Mouse (Mus musculus) liver, embryonic 12.5 days (tissue): Measurements from ENCODE around the gene Sgms2. TPM values are rescaled to one million over a fixed set of nuclear protein-coding genes. Genes with fewer than 3 reads are reported as not detected.
A peak's percentile ranks its signal among the peaks of the same experiment; 100 is the strongest.

Source experiments
- ATAC-seq: fragments of 200-750 bp; cut with Nextera tagmentation; 2 replicates; pipeline ENCODE4 v1.8.0; 2017; ENCODE audit warnings: moderate number of reproducible peaks, mild to moderate bottlenecking, moderate library complexity
- H3K27ac ChIP-seq: fragments of 300-500 bp; sonication (generic); 2 replicates; pipeline ENCODE4 v1.5.1; 2016; ENCODE audit warnings: mild to moderate bottlenecking
- H3K27me3 ChIP-seq: fragments of 300-500 bp; sonication (generic); replicated peaks from 2 replicates; pipeline ENCODE4 v1.6.1; 2016; ENCODE audit warnings: mild to moderate bottlenecking, moderate library complexity
- H3K36me3 ChIP-seq: fragments of 300-500 bp; sonication (generic); 2 replicates; pipeline ENCODE4 v1.6.1; 2016; ENCODE audit warnings: mild to moderate bottlenecking, moderate library complexity
- H3K4me1 ChIP-seq: fragments of 300-500 bp; sonication (generic); 2 replicates; pipeline ENCODE4 v1.6.1; 2016
- H3K4me2 ChIP-seq: fragments of 300-500 bp; sonication (generic); 2 replicates; pipeline ENCODE4 v1.6.1; 2016; ENCODE audit warnings: mild to moderate bottlenecking, moderate library complexity
- H3K4me3 ChIP-seq: fragments of 300-500 bp; sonication (generic); 2 replicates; pipeline ENCODE4 v1.5.1; 2016; ENCODE audit warnings: mild to moderate bottlenecking, moderate library complexity
- H3K9ac ChIP-seq: fragments of 300-500 bp; sonication (generic); 2 replicates; pipeline ENCODE4 v1.6.1; 2016; ENCODE audit warnings: mild to moderate bottlenecking, moderate library complexity
- H3K9me3 ChIP-seq: fragments of 300-500 bp; sonication (generic); replicated peaks from 2 replicates; pipeline ENCODE4 v1.6.1; 2016; ENCODE audit warnings: mild to moderate bottlenecking, moderate library complexity
- WGBS: fragments of 180-500 bp; shearing (Covaris S2); methylation state at CpG from one replicate; pipeline ENCODE4 v1.1.7; 2016; ENCODE audit not compliant: insufficient replicate concordance; 5-methylcytosine and 5-hydroxymethylcytosine counted together
- polyA plus RNA-seq: library from polyadenylated mRNA; unstranded; fragments of >200 nt; fragmentation: Nextera tagmentation; extraction: Ambion mirVana; gene quantifications from 2 replicates; pipeline ENCODE4 v1.2.1, GENCODE M21; 2016

Sgms2 gene
- polyA plus RNA-seq, 1 experiment from 2014 or later = 2.0 TPM

DNA sequence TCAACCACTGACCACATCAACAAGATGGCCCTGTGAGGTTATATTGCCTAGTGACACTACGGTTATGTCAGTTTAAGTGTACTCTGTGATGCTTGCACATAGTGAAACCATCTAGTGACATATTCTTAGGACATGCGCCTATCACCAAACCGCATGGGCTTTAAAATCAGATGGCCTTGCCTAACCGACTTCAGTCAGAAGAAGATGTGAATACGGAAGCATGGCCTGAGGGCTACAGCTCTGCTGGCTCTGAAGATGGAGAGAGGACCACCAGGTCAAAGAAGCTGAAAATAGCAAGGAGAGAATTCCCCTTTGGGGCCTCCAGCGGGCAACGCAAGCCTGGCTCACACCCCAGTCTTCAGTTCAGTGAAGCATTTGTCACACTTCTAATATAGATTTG lies 194.3 kb downstream of the Sgms2 start:
- no peaks in the 10 kb centered on the region for H3K27me3 ChIP-seq
- no peak overlapping the region for H3K27ac ChIP-seq
- no peak overlapping the region for H3K4me3 ChIP-seq
- H3K4me2 ChIP-seq = no peak overlapping the region
- ATAC-seq = no peak
- no peak overlapping the region for H3K9ac ChIP-seq
- 86% methylated on average over 7 of the region's 7 CpGs for WGBS
- H3K4me1 ChIP-seq = no peaks in the 10 kb centered on the region
- no peaks in the 10 kb centered on the region for H3K9me3 ChIP-seq
- no peaks in the 10 kb centered on the region for H3K36me3 ChIP-seq

DNA sequence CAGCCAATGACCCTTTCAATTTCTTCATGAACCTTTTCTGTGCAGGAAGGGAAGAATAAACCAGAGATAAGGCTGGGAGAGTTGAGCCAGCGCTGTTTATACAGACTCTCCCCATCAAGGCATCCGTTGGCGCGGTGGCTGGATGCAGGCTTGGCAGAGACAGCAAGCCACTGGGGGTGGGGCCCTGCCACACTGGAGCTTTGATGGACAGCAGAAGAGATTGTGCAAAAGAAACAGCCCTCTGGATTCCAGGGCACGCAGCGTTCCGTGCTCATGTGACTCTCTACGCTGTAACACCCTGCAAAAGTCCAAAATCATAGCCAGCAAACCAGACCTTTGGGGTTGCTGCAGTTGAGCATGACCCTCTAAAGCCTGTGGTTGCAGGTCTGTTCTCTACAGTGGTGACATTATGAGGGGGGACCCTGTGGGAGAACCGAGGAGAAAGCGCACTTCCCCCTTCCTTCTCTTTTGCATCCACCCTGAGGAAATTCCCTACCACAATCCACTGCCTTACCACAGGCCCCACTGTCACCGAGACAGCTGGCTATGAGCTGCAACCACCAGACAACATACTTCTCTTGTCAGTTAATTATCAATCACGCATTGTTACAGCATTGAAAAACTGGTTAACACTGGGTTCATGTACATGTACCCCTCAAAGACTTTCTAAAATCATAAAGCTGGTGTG lies 195.6 kb downstream of the Sgms2 start:
- H3K27ac ChIP-seq = no peak overlapping the region
- ATAC-seq = no peak
- no peaks in the 10 kb centered on the region for H3K9me3 ChIP-seq
- no peaks in the 10 kb centered on the region for H3K27me3 ChIP-seq
- H3K4me3 ChIP-seq = no peak overlapping the region
- 64% methylated on average over 12 of the region's 12 CpGs for WGBS
- H3K4me1 ChIP-seq = no peaks in the 10 kb centered on the region
- no peak overlapping the region for H3K9ac ChIP-seq
- H3K36me3 ChIP-seq = no peaks in the 10 kb centered on the region
- H3K4me2 ChIP-seq = no peak overlapping the region

DNA sequence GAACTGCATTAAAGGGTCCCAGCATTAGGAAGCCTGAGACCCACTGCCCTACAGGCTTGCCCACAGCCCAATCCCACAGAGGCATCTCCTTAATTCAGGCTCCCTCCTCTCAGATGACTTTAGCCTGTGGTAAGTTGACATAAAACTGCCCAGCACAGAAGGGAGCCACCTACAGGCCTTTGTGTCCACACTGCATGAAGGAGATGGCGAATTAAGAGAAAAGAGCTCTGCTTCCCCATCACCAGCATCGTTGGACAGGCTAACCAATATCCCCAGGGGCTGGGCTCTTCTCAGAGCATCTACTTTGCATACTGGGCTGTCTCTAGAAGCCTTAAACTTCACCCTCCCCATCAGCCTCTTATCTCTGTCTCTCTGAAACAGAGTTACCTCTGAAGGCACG lies 196.7 kb downstream of the Sgms2 start:
- no peak overlapping the region for H3K9ac ChIP-seq
- H3K9me3 ChIP-seq = no peaks in the 10 kb centered on the region
- no peaks in the 10 kb centered on the region for H3K27me3 ChIP-seq
- no peak for ATAC-seq
- H3K36me3 ChIP-seq = no peaks in the 10 kb centered on the region
- H3K4me3 ChIP-seq = no peak overlapping the region
- H3K4me1 ChIP-seq = no peaks in the 10 kb centered on the region
- 42% methylated on average over 3 of the region's 3 CpGs for WGBS
- H3K4me2 ChIP-seq = no peak overlapping the region
- no peak overlapping the region for H3K27ac ChIP-seq

DNA sequence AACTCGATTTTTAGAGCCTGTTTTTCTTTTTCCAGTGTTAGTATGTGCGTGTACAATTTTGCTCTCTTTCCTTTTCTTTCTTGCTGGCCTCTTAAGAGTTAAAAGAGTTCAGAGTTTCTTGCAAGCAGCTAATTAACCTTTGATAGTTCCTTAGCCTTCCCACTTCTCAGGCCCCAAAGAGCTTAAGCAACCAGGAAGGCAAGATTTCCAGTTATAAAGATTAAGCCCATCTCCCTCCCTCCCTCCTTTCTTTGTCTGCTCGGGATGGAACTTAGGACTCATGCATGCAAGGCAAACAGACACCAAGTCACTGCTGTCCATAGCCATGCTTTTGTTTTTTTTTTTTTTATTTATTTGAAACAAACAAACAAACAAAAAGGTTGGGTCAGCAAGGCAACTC lies 198.3 kb downstream of the Sgms2 start:
- no peak overlapping the region for H3K4me3 ChIP-seq
- H3K27ac ChIP-seq = no peak overlapping the region
- WGBS = 56% methylated on average over 3 of the region's 3 CpGs
- no peak overlapping the region for H3K9ac ChIP-seq
- H3K4me2 ChIP-seq = no peak overlapping the region
- no peaks in the 10 kb centered on the region for H3K4me1 ChIP-seq
- no peaks in the 10 kb centered on the region for H3K36me3 ChIP-seq
- no peaks in the 10 kb centered on the region for H3K9me3 ChIP-seq
- no peaks in the 10 kb centered on the region for H3K27me3 ChIP-seq
- no peak for ATAC-seq

DNA sequence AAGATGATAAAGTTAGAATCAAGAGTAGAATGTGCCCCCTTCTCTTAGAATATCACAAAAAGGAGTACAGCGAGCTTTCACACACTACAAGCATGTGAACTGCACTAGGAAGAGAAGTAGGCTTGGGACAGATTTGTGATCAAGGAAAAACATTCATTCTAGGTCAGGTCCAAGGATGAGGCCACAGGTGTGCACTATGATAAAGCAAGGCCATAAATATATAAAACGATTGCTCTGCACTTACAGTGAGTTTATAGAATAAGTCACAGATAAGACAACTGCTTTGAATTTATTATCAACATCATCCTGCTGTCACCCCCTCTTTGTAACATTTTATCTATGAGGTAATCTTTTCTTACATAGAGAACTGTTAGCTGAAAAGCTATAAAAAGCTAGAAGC lies 198.9 kb downstream of the Sgms2 start:
- Histone ChIP-seq H3K4me2 (no peak overlapping the region), H3K9me3 (no peaks in the 10 kb centered on the region), H3K4me1 (no peaks in the 10 kb centered on the region), H3K4me3 (no peak overlapping the region), H3K27me3 (no peaks in the 10 kb centered on the region), H3K36me3 (no peaks in the 10 kb centered on the region), H3K9ac (no peak overlapping the region), H3K27ac (no peak overlapping the region)
- ATAC-seq = no peak
- WGBS = 60% methylated on average over 2 of the region's 2 CpGs

DNA sequence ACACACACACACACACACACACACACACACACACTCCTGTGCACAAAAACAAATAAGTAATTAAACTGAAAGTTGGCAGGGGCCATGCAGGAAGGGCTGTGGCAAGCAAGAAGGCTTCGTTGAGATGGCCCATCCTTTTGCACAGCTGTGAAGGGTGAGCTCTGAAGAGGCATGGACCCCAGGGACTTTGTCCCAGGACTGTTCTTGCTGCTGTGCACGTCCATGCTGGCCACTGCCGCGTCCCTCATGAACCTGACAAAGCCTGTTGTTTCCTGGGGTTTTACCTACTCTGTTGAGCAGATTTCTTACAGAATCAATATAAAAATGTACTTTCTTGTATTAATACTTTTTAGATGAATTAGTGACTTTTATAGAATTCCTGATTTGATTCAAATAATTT lies 199.3 kb downstream of the Sgms2 start:
- H3K4me1 ChIP-seq = no peaks in the 10 kb centered on the region
- no peaks in the 10 kb centered on the region for H3K36me3 ChIP-seq
- H3K9me3 ChIP-seq = no peaks in the 10 kb centered on the region
- no peaks in the 10 kb centered on the region for H3K27me3 ChIP-seq
- 79% methylated on average over 4 of the region's 4 CpGs for WGBS
- no peak overlapping the region for H3K4me2 ChIP-seq
- H3K9ac ChIP-seq = no peak overlapping the region
- H3K27ac ChIP-seq = no peak overlapping the region
- H3K4me3 ChIP-seq = no peak overlapping the region
- no peak for ATAC-seq

DNA sequence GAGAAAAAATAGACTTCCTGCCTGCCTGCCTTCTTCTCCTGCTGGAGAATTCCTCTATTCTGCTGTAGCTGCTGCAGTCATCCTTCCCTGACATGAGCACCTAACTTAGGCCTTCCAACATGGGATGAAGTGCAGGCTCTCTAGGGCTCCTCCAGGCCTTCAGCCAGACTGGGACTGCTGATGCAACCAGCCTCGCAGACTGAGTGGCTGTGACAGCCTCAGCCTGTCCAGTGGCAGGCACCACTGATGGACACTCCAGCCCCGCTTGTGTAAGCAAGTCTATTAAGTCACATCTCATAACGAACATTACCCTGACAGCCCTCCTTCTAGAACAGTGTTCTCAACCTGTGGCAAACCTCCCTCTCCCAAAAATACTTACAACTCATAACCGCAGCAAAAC lies 217.1 kb downstream of the Sgms2 start:
- ATAC-seq = no peak
- no peak overlapping the region for H3K27ac ChIP-seq
- H3K9me3 ChIP-seq = no peaks in the 10 kb centered on the region
- no peak overlapping the region for H3K4me2 ChIP-seq
- H3K27me3 ChIP-seq = no peaks in the 10 kb centered on the region
- no peak overlapping the region for H3K9ac ChIP-seq
- H3K4me3 ChIP-seq = no peak overlapping the region
- 65% methylated on average over 4 of the region's 4 CpGs for WGBS
- H3K36me3 ChIP-seq = no peaks in the 10 kb centered on the region
- H3K4me1 ChIP-seq = peaks cover 28% of the 10 kb centered on the region

DNA sequence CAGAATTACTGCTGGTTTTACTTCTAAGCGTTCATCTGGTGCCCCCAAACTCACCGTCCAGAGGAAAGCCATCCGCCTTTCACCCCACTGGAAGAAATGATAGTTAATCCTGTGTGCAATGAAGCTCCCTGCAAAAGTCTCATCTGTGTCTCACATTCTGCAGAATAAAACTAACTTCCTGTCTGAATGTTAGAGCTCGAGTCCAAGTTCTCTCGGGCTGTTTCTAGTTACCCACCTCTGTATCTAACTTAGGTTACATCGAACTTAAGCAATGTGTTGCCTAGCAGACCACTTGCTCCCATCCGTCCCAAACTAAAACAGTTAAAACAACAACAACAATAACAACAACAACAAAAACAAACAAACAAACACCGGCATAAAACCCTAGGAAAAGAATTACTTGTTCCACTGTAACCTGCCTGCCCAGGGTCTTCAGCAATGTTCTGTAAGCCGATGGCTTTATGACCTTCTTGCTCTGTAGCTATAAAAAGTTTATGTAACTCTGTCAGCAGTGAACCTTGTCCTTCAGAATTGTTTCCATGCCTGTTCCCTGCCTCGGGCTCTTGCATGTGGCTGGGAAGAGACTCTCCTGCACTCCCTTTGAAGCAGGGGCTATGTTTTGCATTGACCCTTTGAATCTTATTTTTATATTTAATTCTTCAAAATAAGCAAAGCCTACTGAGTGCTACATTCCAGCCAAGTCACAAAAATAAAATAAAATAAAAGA lies 218.7 kb downstream of the Sgms2 start:
- H3K4me2 ChIP-seq = peak overlapping the region; percentile 86
- peak overlapping the region; percentile 69 for H3K4me3 ChIP-seq
- H3K27me3 ChIP-seq = no peaks in the 10 kb centered on the region
- peak overlapping the region; percentile 50; the same call in 1 of the 2 replicates for H3K9ac ChIP-seq
- no peaks in the 10 kb centered on the region for H3K36me3 ChIP-seq
- 38% methylated on average over 10 of the region's 10 CpGs for WGBS
- H3K27ac ChIP-seq = peak overlapping the region; percentile 27
- H3K9me3 ChIP-seq = no peaks in the 10 kb centered on the region
- peak; percentile 2; the same call in 1 of the 2 replicates for ATAC-seq
- H3K4me1 ChIP-seq = peaks cover 34% of the 10 kb centered on the region

DNA sequence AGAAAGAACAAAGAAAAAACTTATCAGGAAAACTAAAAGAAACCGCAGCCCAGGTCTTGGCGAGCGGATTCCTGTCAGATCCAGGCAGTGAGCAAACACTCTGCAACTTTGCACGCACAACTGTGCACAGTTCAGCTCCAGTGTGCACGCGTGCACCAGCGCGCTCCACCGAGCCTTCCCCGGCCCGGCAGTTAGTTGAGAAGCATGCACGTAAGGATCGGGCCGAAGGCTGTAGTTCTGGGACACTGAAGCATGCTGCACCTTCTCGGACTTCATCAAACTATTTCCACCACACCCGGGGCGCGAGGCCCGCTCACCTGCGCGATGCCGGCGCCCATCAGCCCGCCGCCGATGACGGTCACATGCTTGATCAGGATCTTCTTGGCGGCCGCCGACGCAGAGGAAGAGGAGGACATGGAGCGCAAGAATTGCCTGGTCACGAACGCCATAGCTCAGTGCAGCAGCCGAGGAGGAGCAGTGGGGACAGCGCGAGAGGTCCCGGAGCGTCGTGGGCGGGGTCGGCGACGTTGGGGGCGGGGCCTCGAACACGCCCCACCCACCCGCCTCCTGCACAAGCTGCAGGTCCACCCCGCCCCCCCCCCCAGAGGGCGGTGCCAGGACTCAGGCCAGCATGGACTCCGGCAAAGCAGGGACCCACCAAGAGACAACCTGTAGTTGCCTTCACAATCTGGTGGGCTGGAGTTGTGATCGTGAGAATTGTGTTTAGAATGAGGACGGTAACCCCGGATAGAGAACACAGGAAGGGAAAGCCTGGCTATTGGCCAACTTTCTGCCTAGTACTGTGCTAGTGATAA lies 219.4 kb downstream of the Sgms2 start, which contains the start of gene Hadh:
Gene Hadh (minus strand): TSS at position 543 of the 815 bp plus-strand sequence.
- peaks cover 34% of the 10 kb centered on the region for H3K4me1 ChIP-seq
- WGBS = under 1% methylated on average over 54 of the region's 54 CpGs
- H3K4me3 ChIP-seq = peak within 1 kb of the TSS; percentile 69
- H3K4me2 ChIP-seq = peak within 1 kb of the TSS; percentile 86
- H3K9me3 ChIP-seq = no peaks in the 10 kb centered on the region
- peak within 1 kb of the TSS; percentile 78 for H3K27ac ChIP-seq
- peak within 1 kb of the TSS; percentile 59 for H3K9ac ChIP-seq
- ATAC-seq = peak; percentile 87
- H3K27me3 ChIP-seq = no peaks in the 10 kb centered on the region
- peaks cover 3% of the 10 kb centered on the region; the same call in 1 of the 2 replicates for H3K36me3 ChIP-seq

DNA sequence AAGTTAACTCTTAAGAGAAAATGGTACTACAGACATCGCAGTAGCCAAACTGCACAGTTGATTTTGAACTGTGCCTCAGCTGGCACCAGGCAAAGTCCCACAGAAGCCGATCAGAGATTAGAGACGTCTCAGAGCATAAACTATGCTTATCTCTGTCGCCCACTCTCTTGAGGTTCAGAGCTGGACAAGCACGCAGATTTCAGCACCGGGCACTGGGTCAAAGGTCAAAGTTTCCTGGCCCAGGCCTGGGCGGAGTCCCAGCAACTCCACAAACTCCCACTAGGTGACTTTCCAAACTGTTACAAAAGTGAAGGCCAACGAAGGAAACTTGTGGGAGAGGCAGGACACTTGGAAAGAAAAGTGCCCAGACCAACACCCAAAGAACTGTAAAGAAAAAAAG lies 220.1 kb downstream of the Sgms2 start:
- Histone ChIP-seq H3K9ac (peak overlapping the region; percentile 59), H3K4me2 (peak overlapping the region; percentile 86), H3K9me3 (no peaks in the 10 kb centered on the region), H3K27ac (peak overlapping the region; percentile 78; the same call in 1 of the 2 replicates), H3K27me3 (no peaks in the 10 kb centered on the region), H3K4me3 (peak overlapping the region; percentile 69), H3K4me1 (peaks cover 34% of the 10 kb centered on the region), H3K36me3 (peaks cover 3% of the 10 kb centered on the region; the same call in 1 of the 2 replicates)
- ATAC-seq = peak; percentile 71
- WGBS = 2% methylated on average over 8 of the region's 8 CpGs

DNA sequence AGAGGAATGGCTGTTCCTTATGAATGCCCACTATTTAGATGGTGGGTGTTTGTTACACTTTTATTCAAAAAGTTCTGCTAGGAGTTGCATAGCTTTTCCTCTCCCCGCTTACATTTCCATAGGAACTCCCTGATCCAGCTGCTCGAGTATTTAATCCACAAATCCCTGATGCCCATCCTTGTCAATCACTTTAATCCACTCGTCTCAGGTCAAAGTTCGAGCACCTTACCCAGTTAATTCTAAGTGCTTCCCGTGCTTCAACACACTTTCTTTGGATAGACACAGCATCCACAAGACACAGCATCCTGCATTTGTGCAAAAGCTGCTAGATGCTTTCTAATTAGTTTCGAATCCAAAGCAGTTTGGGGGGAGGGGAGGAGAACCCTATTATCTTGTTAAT lies 220.8 kb downstream of the Sgms2 start:
- H3K4me2 ChIP-seq = peak overlapping the region; percentile 86
- H3K4me1 ChIP-seq = peaks cover 34% of the 10 kb centered on the region
- H3K9me3 ChIP-seq = no peaks in the 10 kb centered on the region
- no peak overlapping the region for H3K9ac ChIP-seq
- no peak overlapping the region for H3K27ac ChIP-seq
- 56% methylated on average over 6 of the region's 6 CpGs for WGBS
- no peak for ATAC-seq
- H3K4me3 ChIP-seq = peak overlapping the region; percentile 69
- H3K36me3 ChIP-seq = peaks cover 4% of the 10 kb centered on the region; the same call in 1 of the 2 replicates
- no peaks in the 10 kb centered on the region for H3K27me3 ChIP-seq
